Mouse (Mus musculus): ENCODE measurements around the gene Mypn. TPM values are rescaled to one million over a fixed set of nuclear protein-coding genes. Genes with fewer than 3 reads are reported as not detected.

Gene Mypn
- polyA plus RNA-seq, 1 experiment from 2014 or later: 0.09 TPM

- H3K27me3 ChIP-seq (ENCODE audit: control insufficient read depth, insufficient read depth, low read length): no peaks in the 10 kb centered on the region
- no peaks in the 10 kb centered on the region for H3K9me3 ChIP-seq (ENCODE audit: control insufficient read depth, low read length)
- DNase-seq (ENCODE audit: low spot score): no peak
- 86% methylated on average over 4 of the region's 4 CpGs for WGBS
- no peak overlapping the region for H3K4me3 ChIP-seq (ENCODE audit: low read depth, low read length)
- no peaks in the 10 kb centered on the region for H3K36me3 ChIP-seq (ENCODE audit: control insufficient read depth, insufficient read depth, low read length)
- no peaks in the 10 kb centered on the region for H3K4me1 ChIP-seq (replicated peaks; ENCODE audit: control insufficient read depth, insufficient read depth, low read length)
- no peak overlapping the region for H3K27ac ChIP-seq (ENCODE audit: low read depth, low read length)
- ATAC-seq (ENCODE audit: low FRiP score): no peak
- H3K9ac ChIP-seq (ENCODE audit: low read depth, low read length): no peak overlapping the region
- no peak overlapping the region for H3K4me2 ChIP-seq (replicated peaks; ENCODE audit: low read depth, low read length)
These were observed 19.3 kb downstream of the Mypn start for GRCm38 (mm10) chr10:63184451-63184850.

GRCm38 (mm10) chr10:63182177-63182768, 21.5 kb downstream of the Mypn start:
- Histone ChIP-seq H3K9ac (ENCODE audit: low read depth, low read length) (no peak overlapping the region), H3K9me3 (ENCODE audit: control insufficient read depth, low read length) (no peaks in the 10 kb centered on the region), H3K4me2 (replicated peaks; ENCODE audit: low read depth, low read length) (no peak overlapping the region), H3K27ac (ENCODE audit: low read depth, low read length) (no peak overlapping the region), H3K27me3 (ENCODE audit: control insufficient read depth, insufficient read depth, low read length) (no peaks in the 10 kb centered on the region), H3K36me3 (ENCODE audit: control insufficient read depth, insufficient read depth, low read length) (no peaks in the 10 kb centered on the region), H3K4me3 (ENCODE audit: low read depth, low read length) (no peak overlapping the region), H3K4me1 (replicated peaks; ENCODE audit: control insufficient read depth, insufficient read depth, low read length) (no peaks in the 10 kb centered on the region)
- ATAC-seq (ENCODE audit: low FRiP score) (no peak), DNase-seq (ENCODE audit: low spot score) (no peak)
- 76% methylated on average over 5 of the region's 5 CpGs for WGBS

- H3K27me3 ChIP-seq (ENCODE audit: control insufficient read depth, insufficient read depth, low read length): no peaks in the 10 kb centered on the region
- DNase-seq (ENCODE audit: low spot score) (no peak), ATAC-seq (ENCODE audit: low FRiP score) (no peak)
- WGBS: 83% methylated on average over 1 of the region's 1 CpGs
- H3K27ac ChIP-seq (ENCODE audit: low read depth, low read length): no peak overlapping the region
- H3K36me3 ChIP-seq (ENCODE audit: control insufficient read depth, insufficient read depth, low read length): no peaks in the 10 kb centered on the region
- no peak overlapping the region for H3K9ac ChIP-seq (ENCODE audit: low read depth, low read length)
- H3K4me3 ChIP-seq (ENCODE audit: low read depth, low read length): no peak overlapping the region
- H3K4me2 ChIP-seq (replicated peaks; ENCODE audit: low read depth, low read length): no peak overlapping the region
- no peaks in the 10 kb centered on the region for H3K4me1 ChIP-seq (replicated peaks; ENCODE audit: control insufficient read depth, insufficient read depth, low read length)
- H3K9me3 ChIP-seq (ENCODE audit: control insufficient read depth, low read length): no peaks in the 10 kb centered on the region
These were observed 22.6 kb downstream of the Mypn start for GRCm38 (mm10) chr10:63181166-63181565.

- ATAC-seq (ENCODE audit: low FRiP score) (no peak), DNase-seq (ENCODE audit: low spot score) (no peak)
- Histone ChIP-seq H3K4me1 (replicated peaks; ENCODE audit: control insufficient read depth, insufficient read depth, low read length) (no peaks in the 10 kb centered on the region), H3K36me3 (ENCODE audit: control insufficient read depth, insufficient read depth, low read length) (no peaks in the 10 kb centered on the region), H3K27me3 (ENCODE audit: control insufficient read depth, insufficient read depth, low read length) (no peaks in the 10 kb centered on the region), H3K4me2 (replicated peaks; ENCODE audit: low read depth, low read length) (no peak overlapping the region), H3K9me3 (ENCODE audit: control insufficient read depth, low read length) (no peaks in the 10 kb centered on the region), H3K9ac (ENCODE audit: low read depth, low read length) (no peak overlapping the region), H3K27ac (ENCODE audit: low read depth, low read length) (no peak overlapping the region), H3K4me3 (ENCODE audit: low read depth, low read length) (no peak overlapping the region)
- WGBS: 79% methylated on average over 10 of the region's 10 CpGs
These were observed 24.2 kb downstream of the Mypn start for GRCm38 (mm10) chr10:63179524-63179923.

- DNase-seq (ENCODE audit: low spot score) (no peak), ATAC-seq (ENCODE audit: low FRiP score) (no peak)
- Histone ChIP-seq H3K27me3 (ENCODE audit: control insufficient read depth, insufficient read depth, low read length) (no peaks in the 10 kb centered on the region), H3K4me3 (ENCODE audit: low read depth, low read length) (no peak overlapping the region), H3K4me1 (replicated peaks; ENCODE audit: control insufficient read depth, insufficient read depth, low read length) (no peaks in the 10 kb centered on the region), H3K27ac (ENCODE audit: low read depth, low read length) (no peak overlapping the region), H3K9me3 (ENCODE audit: control insufficient read depth, low read length) (no peaks in the 10 kb centered on the region), H3K4me2 (replicated peaks; ENCODE audit: low read depth, low read length) (no peak overlapping the region), H3K36me3 (ENCODE audit: control insufficient read depth, insufficient read depth, low read length) (no peaks in the 10 kb centered on the region), H3K9ac (ENCODE audit: low read depth, low read length) (no peak overlapping the region)
- 89% methylated on average over 2 of the region's 2 CpGs for WGBS
These were observed 25.4 kb downstream of the Mypn start for GRCm38 (mm10) chr10:63178318-63178717.

GRCm38 (mm10) chr10:63177286-63178140, 26.2 kb downstream of the Mypn start:
- H3K4me2 ChIP-seq (replicated peaks; ENCODE audit: low read depth, low read length): no peak overlapping the region
- no peak overlapping the region for H3K4me3 ChIP-seq (ENCODE audit: low read depth, low read length)
- H3K27ac ChIP-seq (ENCODE audit: low read depth, low read length): no peak overlapping the region
- no peak overlapping the region for H3K9ac ChIP-seq (ENCODE audit: low read depth, low read length)
- no peaks in the 10 kb centered on the region for H3K27me3 ChIP-seq (ENCODE audit: control insufficient read depth, insufficient read depth, low read length)
- H3K4me1 ChIP-seq (replicated peaks; ENCODE audit: control insufficient read depth, insufficient read depth, low read length): no peaks in the 10 kb centered on the region
- DNase-seq (ENCODE audit: low spot score) (no peak), ATAC-seq (ENCODE audit: low FRiP score) (no peak)
- WGBS: 88% methylated on average over 21 of the region's 21 CpGs
- H3K9me3 ChIP-seq (ENCODE audit: control insufficient read depth, low read length): no peaks in the 10 kb centered on the region
- H3K36me3 ChIP-seq (ENCODE audit: control insufficient read depth, insufficient read depth, low read length): no peaks in the 10 kb centered on the region

- DNase-seq (ENCODE audit: low spot score) (no peak), ATAC-seq (ENCODE audit: low FRiP score) (no peak)
- no peak overlapping the region for H3K4me2 ChIP-seq (replicated peaks; ENCODE audit: low read depth, low read length)
- 93% methylated on average over 8 of the region's 8 CpGs for WGBS
- H3K27me3 ChIP-seq (ENCODE audit: control insufficient read depth, insufficient read depth, low read length): no peaks in the 10 kb centered on the region
- H3K27ac ChIP-seq (ENCODE audit: low read depth, low read length): no peak overlapping the region
- no peaks in the 10 kb centered on the region for H3K9me3 ChIP-seq (ENCODE audit: control insufficient read depth, low read length)
- no peak overlapping the region for H3K4me3 ChIP-seq (ENCODE audit: low read depth, low read length)
- H3K4me1 ChIP-seq (replicated peaks; ENCODE audit: control insufficient read depth, insufficient read depth, low read length): no peaks in the 10 kb centered on the region
- H3K36me3 ChIP-seq (ENCODE audit: control insufficient read depth, insufficient read depth, low read length): no peaks in the 10 kb centered on the region
- H3K9ac ChIP-seq (ENCODE audit: low read depth, low read length): no peak overlapping the region
These were observed 27.3 kb downstream of the Mypn start for GRCm38 (mm10) chr10:63176471-63176931.

GRCm38 (mm10) chr10:63172089-63172488, 31.7 kb downstream of the Mypn start:
- ATAC-seq (ENCODE audit: low FRiP score): no peak
- Histone ChIP-seq H3K4me2 (replicated peaks; ENCODE audit: low read depth, low read length) (no peak overlapping the region), H3K27me3 (ENCODE audit: control insufficient read depth, insufficient read depth, low read length) (no peaks in the 10 kb centered on the region), H3K9ac (ENCODE audit: low read depth, low read length) (no peak overlapping the region), H3K27ac (ENCODE audit: low read depth, low read length) (no peak overlapping the region), H3K36me3 (ENCODE audit: control insufficient read depth, insufficient read depth, low read length) (no peaks in the 10 kb centered on the region), H3K4me1 (replicated peaks; ENCODE audit: control insufficient read depth, insufficient read depth, low read length) (no peaks in the 10 kb centered on the region), H3K9me3 (ENCODE audit: control insufficient read depth, low read length) (no peaks in the 10 kb centered on the region), H3K4me3 (ENCODE audit: low read depth, low read length) (no peak overlapping the region)
- WGBS: 84% methylated on average over 3 of the region's 3 CpGs
- DNase-seq (ENCODE audit: low spot score): no peak

GRCm38 (mm10) chr10:63169503-63169902, 34.2 kb downstream of the Mypn start:
- Histone ChIP-seq H3K4me1 (replicated peaks; ENCODE audit: control insufficient read depth, insufficient read depth, low read length) (no peaks in the 10 kb centered on the region), H3K4me3 (ENCODE audit: low read depth, low read length) (no peak overlapping the region), H3K36me3 (ENCODE audit: control insufficient read depth, insufficient read depth, low read length) (no peaks in the 10 kb centered on the region), H3K27ac (ENCODE audit: low read depth, low read length) (no peak overlapping the region), H3K9ac (ENCODE audit: low read depth, low read length) (no peak overlapping the region), H3K9me3 (ENCODE audit: control insufficient read depth, low read length) (no peaks in the 10 kb centered on the region), H3K27me3 (ENCODE audit: control insufficient read depth, insufficient read depth, low read length) (no peaks in the 10 kb centered on the region), H3K4me2 (replicated peaks; ENCODE audit: low read depth, low read length) (no peak overlapping the region)
- DNase-seq (ENCODE audit: low spot score) (no peak), ATAC-seq (ENCODE audit: low FRiP score) (no peak)
- 93% methylated on average over 11 of the region's 11 CpGs for WGBS

Data from hindbrain, embryonic 11.5 days (tissue).